Mouse (Mus musculus): Measurements from ENCODE around the gene Kdr. TPM values are rescaled to one million over a fixed set of nuclear protein-coding genes. Genes with fewer than 3 reads are reported as not detected.

The Kdr gene
- polyA plus RNA-seq, 1 experiment from 2014 or later, result 31.0 TPM

DNA sequence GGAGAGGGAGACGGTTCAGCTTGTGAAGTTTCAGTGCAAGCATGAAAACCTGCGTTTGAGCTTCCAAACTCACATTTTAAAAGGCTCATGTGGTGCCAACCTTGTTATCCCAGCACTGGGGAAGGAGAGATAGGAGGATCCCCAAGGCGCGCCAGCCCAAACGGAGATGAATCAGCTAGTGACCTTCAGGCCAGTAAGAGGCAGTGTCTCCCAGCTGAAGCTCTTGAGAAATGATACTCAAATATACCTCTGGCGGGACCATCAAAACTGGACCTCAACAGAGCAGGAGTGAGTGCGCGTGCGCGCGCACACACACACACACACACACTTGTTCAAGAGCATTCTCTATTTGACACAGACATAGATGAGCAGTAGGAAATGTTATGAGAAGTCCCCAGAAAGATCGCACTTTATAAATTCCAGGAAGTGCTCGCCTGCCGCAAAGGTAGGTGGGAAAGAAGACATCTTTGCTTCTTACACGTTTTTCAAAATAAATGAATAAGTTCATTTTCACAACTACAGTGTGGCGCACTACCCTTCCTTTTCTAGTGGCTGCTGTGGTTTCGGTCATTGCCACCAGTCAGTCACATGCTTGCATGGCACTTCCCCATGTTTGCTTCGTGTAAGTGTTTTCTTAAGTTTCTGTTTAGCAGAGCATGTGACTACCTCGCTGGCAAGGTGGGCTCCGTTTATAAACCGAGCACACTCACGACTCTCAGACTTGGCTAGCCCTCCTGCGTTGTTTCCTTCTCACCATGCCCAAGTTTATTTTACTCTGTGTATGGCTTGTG, 2.5 kb upstream of the Kdr start:
- peaks cover 16% of the 10 kb centered on the region for H3K4me1 ChIP-seq
- ATAC-seq (ENCODE audit: low FRiP score, low read depth), result no peak
- no peak overlapping the region for H3K4me3 ChIP-seq
- no peaks in the 10 kb centered on the region for H3K36me3 ChIP-seq
- no peak overlapping the region for H3K9ac ChIP-seq
- WGBS, result 69% methylated on average over 23 of the region's 23 CpGs
- H3K9me3 ChIP-seq, result no peaks in the 10 kb centered on the region
- H3K4me2 ChIP-seq (replicated peaks), result no peak overlapping the region
- H3K27ac ChIP-seq, result no peak overlapping the region
- peaks cover 46% of the 10 kb centered on the region for H3K27me3 ChIP-seq (replicated peaks)

DNA sequence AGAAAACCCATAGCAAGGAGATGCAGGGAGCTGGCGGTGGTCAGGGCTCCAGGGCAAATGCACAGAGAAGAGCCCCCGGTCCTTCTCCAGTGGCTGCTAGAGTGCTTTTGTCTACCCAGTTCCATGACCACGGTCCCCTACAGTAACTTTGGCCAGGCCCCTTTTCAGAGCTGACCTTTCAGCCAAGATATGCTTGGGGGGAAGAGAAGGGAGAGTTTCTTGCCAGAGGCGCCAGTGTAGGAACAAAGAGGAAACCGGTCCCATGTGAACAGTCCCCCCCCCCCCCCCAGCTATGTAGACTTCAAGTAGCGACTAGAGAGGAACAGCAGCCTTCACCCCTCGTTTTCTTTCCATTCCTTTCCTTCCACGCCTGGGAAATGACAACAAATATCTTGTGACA, 850 bp upstream of the Kdr start:
- H3K27me3 ChIP-seq (replicated peaks), result peaks cover 51% of the 10 kb centered on the region

DNA sequence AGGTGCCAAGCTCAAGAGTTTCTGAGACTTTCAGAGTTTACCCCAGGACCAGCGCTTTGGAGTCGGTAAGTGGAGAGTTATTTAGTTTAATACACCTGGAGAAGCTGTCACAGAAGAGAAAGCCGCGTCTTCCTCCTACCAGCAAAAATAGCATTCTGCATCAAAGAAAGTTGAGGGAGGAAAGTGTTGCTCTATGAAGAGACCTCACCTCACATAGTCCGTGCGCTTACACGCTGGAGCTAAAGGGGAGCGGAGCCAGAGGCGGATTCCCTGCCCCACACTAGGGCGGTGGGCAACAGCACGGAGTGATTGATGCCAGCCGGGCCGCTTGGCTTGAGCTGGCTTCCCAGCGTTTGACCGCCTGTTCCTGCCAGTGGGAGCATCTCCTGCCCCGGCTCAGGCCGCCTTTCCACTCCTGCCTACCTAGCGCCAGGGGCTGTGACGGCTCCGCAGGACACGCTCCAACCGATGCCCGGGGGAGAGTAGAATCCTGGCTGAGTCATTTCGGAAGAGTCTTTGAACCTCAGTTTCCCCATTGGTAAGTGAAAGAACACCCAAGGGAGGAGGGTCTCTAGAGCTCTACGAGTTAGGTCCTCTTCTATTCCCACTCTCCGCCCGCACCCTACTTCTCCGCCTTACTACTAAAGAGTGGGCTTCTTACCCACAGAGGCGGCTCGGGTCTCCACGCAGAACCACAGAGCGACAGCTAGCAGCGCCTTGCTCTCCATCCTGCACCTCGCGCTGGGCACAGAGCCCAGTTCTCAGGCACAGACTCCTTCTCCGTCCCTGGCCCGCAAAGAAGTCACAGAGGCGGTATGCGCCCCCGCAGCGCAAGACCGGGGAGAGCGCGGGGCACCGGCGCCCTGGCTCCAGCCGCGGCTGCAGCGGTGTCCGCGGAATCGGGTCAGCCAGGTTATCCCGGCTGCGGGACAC, 551 bp downstream of the Kdr start:
- H3K9me3 ChIP-seq, result no peaks in the 10 kb centered on the region
- WGBS, result 2% methylated on average over 54 of the region's 54 CpGs
- peaks cover 51% of the 10 kb centered on the region for H3K27me3 ChIP-seq (replicated peaks)
- no peaks in the 10 kb centered on the region for H3K36me3 ChIP-seq
- peak overlapping the region; percentile 60 for H3K4me3 ChIP-seq
- H3K4me1 ChIP-seq, result peaks cover 16% of the 10 kb centered on the region
- H3K9ac ChIP-seq, result peak overlapping the region; percentile 61
- H3K27ac ChIP-seq, result no peak overlapping the region
- ATAC-seq (ENCODE audit: low FRiP score, low read depth), result peak; percentile 73
- peak overlapping the region; percentile 100 for H3K4me2 ChIP-seq (replicated peaks)

More for the DNA sequence above, 850 bp upstream of the Kdr start:
- Histone ChIP-seq H3K4me3 (peak overlapping the region; percentile 60; the same call in 1 of the 2 replicates), H3K9ac (no peak overlapping the region), H3K4me1 (peaks cover 16% of the 10 kb centered on the region), H3K4me2 (replicated peaks) (peak overlapping the region; percentile 100), H3K27ac (no peak overlapping the region), H3K9me3 (no peaks in the 10 kb centered on the region), H3K36me3 (no peaks in the 10 kb centered on the region)
- 7% methylated on average over 8 of the region's 8 CpGs for WGBS
- no peak for ATAC-seq (ENCODE audit: low FRiP score, low read depth)

DNA sequence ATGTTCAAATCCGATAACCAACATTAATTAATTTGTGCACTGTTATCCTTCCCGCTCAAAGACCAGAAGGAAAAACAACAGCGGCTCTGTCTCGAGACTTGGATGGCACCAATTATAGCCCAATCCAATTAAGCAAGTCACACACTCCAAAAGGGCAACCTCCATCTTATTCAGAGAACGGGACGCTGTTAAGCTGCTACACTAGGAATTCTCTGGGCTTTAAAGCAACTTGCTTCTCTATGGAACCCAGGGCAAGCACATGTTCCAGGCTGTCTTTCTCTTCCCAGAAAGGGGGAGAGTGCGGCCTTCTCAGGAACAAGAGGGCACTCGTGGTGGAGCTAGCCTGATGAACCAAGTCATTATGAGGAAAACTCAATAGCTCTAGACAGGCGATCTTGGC, 1.6 kb downstream of the Kdr start:
- Histone ChIP-seq H3K9ac (no peak overlapping the region), H3K4me2 (replicated peaks) (0 out of 2 replicates have a peak overlapping the region, but pooled peaks have one; percentile 100), H3K36me3 (no peaks in the 10 kb centered on the region), H3K27me3 (replicated peaks) (peaks cover 51% of the 10 kb centered on the region), H3K9me3 (no peaks in the 10 kb centered on the region), H3K4me1 (peaks cover 16% of the 10 kb centered on the region), H3K4me3 (no peak overlapping the region), H3K27ac (no peak overlapping the region)
- ATAC-seq (ENCODE audit: low FRiP score, low read depth), result no peak
- whole genome bisulfite sequencing, result 45% methylated on average over 9 of the region's 9 CpGs

DNA sequence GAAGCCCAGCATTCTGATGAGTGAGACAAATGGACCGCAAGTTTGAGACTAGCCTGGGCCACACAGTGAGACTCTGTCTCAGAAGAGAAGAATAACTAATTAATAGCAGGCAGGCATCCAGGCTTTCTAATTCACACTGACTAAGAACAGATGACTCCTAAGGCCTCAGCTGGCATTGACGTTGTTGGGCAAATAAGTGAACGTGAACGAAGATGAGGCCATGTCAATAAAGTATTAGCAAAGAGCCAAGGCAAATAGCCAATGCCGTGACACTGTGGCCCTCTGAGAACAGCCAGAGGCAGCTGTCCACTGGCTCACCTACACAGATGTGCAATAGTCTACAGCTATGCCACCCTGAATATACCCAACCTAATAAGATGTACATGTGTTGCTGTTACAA, 2.9 kb downstream of the Kdr start:
- Histone ChIP-seq H3K4me1 (peaks cover 16% of the 10 kb centered on the region), H3K27me3 (replicated peaks) (peaks cover 44% of the 10 kb centered on the region), H3K9ac (no peak overlapping the region), H3K36me3 (no peaks in the 10 kb centered on the region), H3K27ac (no peak overlapping the region), H3K4me2 (replicated peaks) (no peak overlapping the region), H3K4me3 (no peak overlapping the region), H3K9me3 (no peaks in the 10 kb centered on the region)
- no peak for ATAC-seq (ENCODE audit: low FRiP score, low read depth)
- 82% methylated on average over 5 of the region's 5 CpGs for WGBS

DNA sequence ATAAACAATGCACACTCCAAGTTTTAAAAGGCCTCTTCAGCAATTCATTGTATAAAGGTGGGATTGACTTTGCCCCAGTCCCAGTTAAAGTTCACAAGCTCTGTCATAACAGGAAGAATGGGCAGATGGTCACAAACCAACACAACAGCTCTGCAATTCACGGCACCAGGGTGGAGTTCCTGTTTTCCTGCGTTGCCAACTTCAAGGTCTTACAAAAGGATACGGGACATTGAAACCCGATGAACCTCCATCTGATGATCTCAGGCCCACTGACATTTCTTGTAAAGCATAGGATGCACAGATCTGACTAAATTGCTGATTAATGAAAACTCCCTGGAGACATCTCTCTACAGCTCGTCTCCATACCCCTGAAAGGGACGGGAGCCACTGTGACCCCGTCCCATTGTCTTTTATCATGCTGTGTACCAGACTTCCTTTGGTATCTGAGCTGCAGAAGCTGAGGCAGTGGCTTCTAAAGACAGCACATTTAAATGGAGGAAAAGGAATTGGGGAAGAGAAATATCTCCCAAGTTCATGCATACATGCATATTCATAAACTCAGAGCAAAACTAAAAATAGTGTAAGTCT, 3.6 kb downstream of the Kdr start:
- no peak overlapping the region for H3K4me2 ChIP-seq (replicated peaks)
- no peaks in the 10 kb centered on the region for H3K9me3 ChIP-seq
- no peak for ATAC-seq (ENCODE audit: low FRiP score, low read depth)
- no peak overlapping the region for H3K27ac ChIP-seq
- H3K9ac ChIP-seq, result no peak overlapping the region
- H3K36me3 ChIP-seq, result no peaks in the 10 kb centered on the region
- peaks cover 38% of the 10 kb centered on the region for H3K27me3 ChIP-seq (replicated peaks)
- peaks cover 16% of the 10 kb centered on the region for H3K4me1 ChIP-seq
- no peak overlapping the region for H3K4me3 ChIP-seq
- WGBS, result 53% methylated on average over 7 of the region's 7 CpGs

DNA sequence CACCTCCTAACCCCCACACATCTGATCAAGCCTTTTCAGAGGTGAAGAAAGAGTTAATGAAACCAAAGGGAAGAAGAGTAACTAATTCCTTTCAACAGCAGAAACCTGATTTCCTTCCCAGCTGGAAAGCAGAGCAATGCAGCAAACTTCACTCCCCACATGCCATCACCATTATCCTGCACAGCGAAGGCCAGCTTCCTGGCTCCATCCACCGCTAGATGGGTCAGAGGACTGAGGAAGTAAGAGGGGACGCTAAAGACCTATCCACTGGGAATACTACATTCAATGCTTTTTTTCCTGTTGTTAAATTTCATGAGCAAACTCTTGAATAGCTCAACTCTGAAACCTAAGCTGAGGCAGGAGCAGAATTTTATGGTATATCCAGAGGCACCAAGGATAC, 8.4 kb downstream of the Kdr start:
- Histone ChIP-seq H3K36me3 (no peaks in the 10 kb centered on the region), H3K4me3 (no peak overlapping the region), H3K4me2 (replicated peaks) (no peak overlapping the region), H3K4me1 (no peaks in the 10 kb centered on the region), H3K9me3 (no peaks in the 10 kb centered on the region), H3K27ac (no peak overlapping the region), H3K9ac (no peak overlapping the region), H3K27me3 (replicated peaks) (0 out of 2 replicates have a peak, but pooled peaks cover 3% of the 10 kb centered on the region)
- ATAC-seq (ENCODE audit: low FRiP score, low read depth), result no peak
- 44% methylated on average over 3 of the region's 3 CpGs for WGBS

DNA sequence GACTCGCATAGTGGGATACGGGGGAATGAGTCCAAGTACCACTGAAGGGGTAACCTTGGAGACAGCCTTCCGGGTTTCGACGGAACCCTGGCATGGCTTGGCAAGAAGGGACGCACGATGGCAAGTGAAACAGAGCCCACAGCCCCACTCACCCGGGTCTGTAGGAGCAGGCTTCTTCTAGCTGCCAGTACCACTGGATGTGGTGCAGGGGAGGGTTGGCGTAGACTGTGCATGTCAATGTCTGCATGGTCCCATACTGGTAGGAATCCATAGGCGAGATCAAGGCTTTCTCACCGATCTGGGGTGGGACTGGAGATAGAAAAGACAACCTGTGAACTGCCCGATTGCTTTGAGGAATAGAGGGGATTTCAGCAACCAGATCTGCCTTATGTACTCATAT, 15.7 kb downstream of the Kdr start:
- no peaks in the 10 kb centered on the region for H3K9me3 ChIP-seq
- no peak overlapping the region for H3K27ac ChIP-seq
- no peak overlapping the region for H3K4me3 ChIP-seq
- no peaks in the 10 kb centered on the region for H3K4me1 ChIP-seq
- H3K36me3 ChIP-seq, result no peaks in the 10 kb centered on the region
- no peak for ATAC-seq (ENCODE audit: low FRiP score, low read depth)
- WGBS, result 90% methylated on average over 12 of the region's 12 CpGs
- H3K9ac ChIP-seq, result no peak overlapping the region
- H3K27me3 ChIP-seq (replicated peaks), result no peaks in the 10 kb centered on the region
- H3K4me2 ChIP-seq (replicated peaks), result no peak overlapping the region

DNA sequence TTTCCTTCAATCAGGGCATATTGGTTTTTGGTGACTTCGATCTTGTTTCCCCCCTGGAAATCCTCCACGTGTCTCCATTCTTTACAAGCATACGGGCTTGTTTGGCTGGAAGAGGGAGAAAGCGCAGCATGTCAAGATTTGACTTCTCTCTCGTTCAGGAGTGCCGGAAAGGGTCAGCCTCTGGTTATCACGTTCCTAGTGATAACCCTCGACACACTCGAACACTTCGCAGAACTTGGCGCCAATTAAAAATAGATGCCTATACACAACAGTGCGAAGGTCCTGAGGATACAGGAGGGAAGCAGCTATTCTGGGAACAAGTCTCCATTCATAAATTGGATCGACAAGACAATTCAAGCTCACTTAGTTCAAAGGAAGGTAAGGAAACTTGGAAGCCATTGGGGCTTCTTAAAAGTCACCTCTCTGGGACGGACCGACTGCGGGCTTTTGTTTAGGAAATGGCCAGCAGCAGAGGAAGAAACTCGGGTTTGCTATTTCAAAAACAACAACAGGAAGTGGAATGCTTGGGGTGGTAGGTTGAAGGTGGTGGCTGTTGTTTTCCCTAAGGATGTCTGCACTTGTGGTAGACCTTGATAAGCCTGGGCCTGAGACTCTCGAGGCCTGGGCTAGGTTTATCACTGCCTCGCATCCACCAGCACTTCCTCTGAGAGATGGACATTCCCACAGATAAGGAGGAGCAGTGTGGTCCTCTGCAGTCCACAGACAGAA, 16.4 kb downstream of the Kdr start:
- Histone ChIP-seq H3K9ac (no peak overlapping the region), H3K27ac (no peak overlapping the region), H3K4me3 (no peak overlapping the region), H3K4me2 (replicated peaks) (no peak overlapping the region), H3K9me3 (no peaks in the 10 kb centered on the region), H3K4me1 (no peaks in the 10 kb centered on the region), H3K27me3 (replicated peaks) (no peaks in the 10 kb centered on the region), H3K36me3 (no peaks in the 10 kb centered on the region)
- WGBS, result 86% methylated on average over 19 of the region's 19 CpGs
- no peak for ATAC-seq (ENCODE audit: low FRiP score, low read depth)

DNA sequence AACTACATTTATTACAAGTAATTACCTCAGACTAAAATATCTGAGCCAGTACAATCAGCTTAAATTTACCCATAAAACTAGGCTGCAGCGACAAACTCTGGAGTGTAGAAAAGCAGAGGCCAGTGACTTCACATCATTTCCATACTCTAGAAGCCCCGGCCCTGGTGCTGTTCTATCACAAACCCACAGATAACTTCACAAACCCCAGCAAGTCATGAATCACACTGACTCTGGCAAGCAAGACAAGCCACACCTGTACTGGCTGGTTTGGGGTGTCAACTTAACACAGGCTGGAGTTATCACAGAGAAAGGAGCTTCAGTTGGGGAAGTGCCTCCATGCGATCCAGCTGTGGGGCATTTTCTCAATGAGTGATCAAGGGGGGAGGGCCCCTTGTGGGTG, 18.4 kb downstream of the Kdr start:
- no peak overlapping the region for H3K4me2 ChIP-seq (replicated peaks)
- no peak overlapping the region for H3K9ac ChIP-seq
- H3K27ac ChIP-seq, result no peak overlapping the region
- H3K9me3 ChIP-seq, result no peaks in the 10 kb centered on the region
- H3K27me3 ChIP-seq (replicated peaks), result no peaks in the 10 kb centered on the region
- no peaks in the 10 kb centered on the region for H3K4me1 ChIP-seq
- WGBS, result 85% methylated on average over 3 of the region's 3 CpGs
- no peak overlapping the region for H3K4me3 ChIP-seq
- no peaks in the 10 kb centered on the region for H3K36me3 ChIP-seq
- ATAC-seq (ENCODE audit: low FRiP score, low read depth), result no peak

DNA sequence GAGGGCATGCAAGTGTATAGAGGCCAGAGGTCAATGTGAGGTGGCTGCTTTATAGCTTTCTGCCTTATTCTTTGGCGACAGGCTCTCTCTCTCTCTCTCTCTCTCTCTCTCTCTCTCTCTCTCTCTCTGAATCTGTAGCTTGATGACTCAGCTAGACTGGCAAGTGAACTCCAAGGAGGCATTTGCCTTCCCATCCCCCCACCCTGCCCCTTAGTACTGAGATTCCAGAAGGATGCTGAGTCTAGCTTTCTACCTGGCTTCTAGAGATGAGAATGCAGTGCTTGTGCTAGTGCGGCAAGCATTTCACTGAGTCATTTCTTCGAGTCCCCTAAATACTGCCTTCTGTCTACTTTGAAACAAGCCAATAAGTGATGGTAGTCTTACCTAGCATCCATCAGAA, 21.7 kb downstream of the Kdr start:
- no peak overlapping the region for H3K4me2 ChIP-seq (replicated peaks)
- H3K27me3 ChIP-seq (replicated peaks), result no peaks in the 10 kb centered on the region
- no peak overlapping the region for H3K9ac ChIP-seq
- H3K9me3 ChIP-seq, result no peaks in the 10 kb centered on the region
- no peak for ATAC-seq (ENCODE audit: low FRiP score, low read depth)
- H3K4me1 ChIP-seq, result no peaks in the 10 kb centered on the region
- no peaks in the 10 kb centered on the region for H3K36me3 ChIP-seq
- no peak overlapping the region for H3K27ac ChIP-seq
- WGBS, result 74% methylated on average over 3 of the region's 3 CpGs
- no peak overlapping the region for H3K4me3 ChIP-seq

DNA sequence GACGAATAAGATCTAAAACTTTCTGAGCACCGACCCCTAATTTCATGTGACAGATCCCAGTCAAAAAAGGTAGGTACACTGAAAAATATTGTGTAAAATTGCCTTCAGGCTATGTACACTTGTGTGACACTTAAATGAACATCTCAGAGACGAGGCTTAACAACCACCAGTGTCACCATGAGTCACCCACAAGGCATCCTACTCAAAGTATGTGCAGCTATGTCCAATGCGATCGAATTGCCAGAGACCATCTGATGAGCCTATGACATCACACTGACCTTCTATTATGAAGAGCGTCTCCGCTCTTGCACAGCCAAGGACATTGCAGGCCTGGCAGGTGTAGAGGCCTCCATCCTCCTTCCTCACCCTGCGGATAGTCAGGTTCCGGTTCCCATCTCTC, 22.4 kb downstream of the Kdr start:
- no peak overlapping the region for H3K9ac ChIP-seq
- 93% methylated on average over 9 of the region's 9 CpGs for WGBS
- H3K27ac ChIP-seq, result no peak overlapping the region
- no peaks in the 10 kb centered on the region for H3K36me3 ChIP-seq
- no peak overlapping the region for H3K4me3 ChIP-seq
- H3K27me3 ChIP-seq (replicated peaks), result no peaks in the 10 kb centered on the region
- H3K9me3 ChIP-seq, result no peaks in the 10 kb centered on the region
- no peaks in the 10 kb centered on the region for H3K4me1 ChIP-seq
- no peak for ATAC-seq (ENCODE audit: low FRiP score, low read depth)
- H3K4me2 ChIP-seq (replicated peaks), result no peak overlapping the region
